Mouse (Mus musculus): ENCODE results near the gene Lcn11. TPM values are rescaled to one million over a fixed set of nuclear protein-coding genes. Genes with fewer than 3 reads are reported as not detected.

Gene Lcn11
- total and polyA plus RNA-seq, 3 experiments, result not detected

DNA sequence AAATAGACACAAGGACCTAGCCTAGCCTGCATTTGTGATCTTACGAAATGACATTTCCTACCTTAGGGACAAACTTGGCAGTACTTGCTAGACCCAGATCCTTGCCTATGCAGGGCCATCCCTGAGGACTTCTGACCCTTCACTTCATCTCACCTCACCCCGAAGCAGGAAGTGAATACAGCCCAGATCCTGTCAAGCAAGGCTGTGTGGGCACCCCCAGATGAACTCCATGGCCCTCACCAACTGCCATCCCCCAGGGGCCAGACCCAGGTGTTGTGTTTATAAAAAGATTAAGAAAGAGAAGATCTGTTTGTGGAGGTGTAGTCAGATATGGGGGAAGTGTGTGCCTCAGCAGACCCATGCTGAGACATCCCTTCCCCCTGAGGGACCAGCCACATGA lies 2.2 kb upstream of the Lcn11 start:
- Histone ChIP-seq H3K9ac (ENCODE audit: control insufficient read depth, low read depth, low read length, poor library complexity, severe bottlenecking) (no peak overlapping the region), H3K9me3 (replicated peaks; ENCODE audit: insufficient read depth, low read length) (no peaks in the 10 kb centered on the region), H3K4me3 (ENCODE audit: control insufficient read depth in 1 of 2, insufficient read depth in 1 of 2, low read depth in 2 of 2, low read length in 2 of 2) (no peak overlapping the region), H3K27me3 (ENCODE audit: control insufficient read depth in 1 of 2, insufficient read depth in 2 of 2, low read length in 2 of 2) (no peaks in the 10 kb centered on the region; a peak in 2 of 4 replicates), H3K79me2 (ENCODE audit: control insufficient read depth, insufficient read depth, low read length, poor library complexity) (no peaks in the 10 kb centered on the region), H3K27ac (ENCODE audit: control insufficient read depth, low read depth, low read length) (no peak overlapping the region), H3K36me3 (ENCODE audit: control insufficient read depth in 1 of 2, insufficient read depth in 2 of 2, low read length in 2 of 2) (no peaks in the 10 kb centered on the region), H3K4me1 (ENCODE audit: control insufficient read depth in 1 of 2, insufficient read depth in 2 of 2, low read length in 2 of 2) (0 out of 4 replicates have a peak, but pooled peaks cover 0 to 3% of the 10 kb centered on the region in 2 experiments)
- no peak for DNase-seq (ENCODE audit: low read depth, low spot score)
- TF ChIP-seq CTCF (IDR thresholded peaks at IDR 0.05 in 2 of 3, conservative IDR thresholded peaks at IDR 0.05 in 1 of 3; ENCODE audit: control insufficient read depth in 1 of 3, insufficient read depth in 1 of 3, low read depth in 2 of 3, low read length in 3 of 3, poor library complexity in 1 of 3, severe bottlenecking in 1 of 3) (no peak), BHLHE40 (IDR thresholded peaks at IDR 0.05; ENCODE audit: borderline replicate concordance, low read depth, low read length) (no peak), USF1 (IDR thresholded peaks at IDR 0.05; ENCODE audit: low read depth, low read length) (no peak), NELFE (IDR thresholded peaks at IDR 0.05; ENCODE audit: low read depth, low read length) (no peak), ZNF384 (IDR thresholded peaks at IDR 0.05; ENCODE audit: low read depth, low read length) (no peak), NRF1 (IDR thresholded peaks at IDR 0.05; ENCODE audit: insufficient read depth, low read depth, low read length, poor library complexity, severe bottlenecking) (no peak), MYB (IDR thresholded peaks at IDR 0.05; ENCODE audit: low read depth, low read length) (no peak), ZC3H11A (IDR thresholded peaks at IDR 0.05; ENCODE audit: low read depth, low read length) (no peak), MYC (IDR thresholded peaks at IDR 0.05; ENCODE audit: low read depth, low read length) (no peak), JUND (IDR thresholded peaks at IDR 0.05; ENCODE audit: low read depth, low read length) (no peak), ZMIZ1 (IDR thresholded peaks at IDR 0.05; ENCODE audit: low read depth, low read length) (no peak), ELF1 (IDR thresholded peaks at IDR 0.05; ENCODE audit: low read depth, low read length) (no peak)

GRCm38 (mm10) chr2:25775991-25776390 lies 826 bp upstream of the Lcn11 start:
- no peaks in the 10 kb centered on the region for H3K9me3 ChIP-seq (replicated peaks; ENCODE audit: insufficient read depth, low read length)
- H3K27ac ChIP-seq (ENCODE audit: control insufficient read depth, low read depth, low read length), result no peak overlapping the region
- H3K36me3 ChIP-seq (ENCODE audit: control insufficient read depth in 1 of 2, insufficient read depth in 2 of 2, low read length in 2 of 2), result no peaks in the 10 kb centered on the region
- H3K9ac ChIP-seq (ENCODE audit: control insufficient read depth, low read depth, low read length, poor library complexity, severe bottlenecking), result no peak overlapping the region
- DNase-seq (ENCODE audit: low read depth, low spot score), result no peak
- TF ChIP-seq RAD21 (IDR thresholded peaks at IDR 0.05; ENCODE audit: low read depth, low read length) (no peak), RCOR1 (IDR thresholded peaks at IDR 0.05; ENCODE audit: low read depth, low read length) (no peak), CHD1 (IDR thresholded peaks at IDR 0.05; ENCODE audit: low read depth, low read length) (no peak), KAT2A (conservative IDR thresholded peaks at IDR 0.05; ENCODE audit: low read depth, low read length) (no peak), EP300 (IDR thresholded peaks at IDR 0.05; ENCODE audit: low read depth in 1 of 2, low read length in 2 of 2) (no peak), NRF1 (IDR thresholded peaks at IDR 0.05; ENCODE audit: insufficient read depth, low read depth, low read length, poor library complexity, severe bottlenecking) (no peak), ZMIZ1 (IDR thresholded peaks at IDR 0.05; ENCODE audit: low read depth, low read length) (no peak), SIN3A (IDR thresholded peaks at IDR 0.05; ENCODE audit: low read length) (no peak), MXI1 (IDR thresholded peaks at IDR 0.05; ENCODE audit: low read depth, low read length) (no peak), MAZ (IDR thresholded peaks at IDR 0.05; ENCODE audit: low read depth, low read length) (no peak), GABPA (IDR thresholded peaks at IDR 0.05; ENCODE audit: low read depth, low read length) (no peak), MYC (IDR thresholded peaks at IDR 0.05; ENCODE audit: low read depth, low read length) (no peak), SMC3 (IDR thresholded peaks at IDR 0.05; ENCODE audit: low read depth, low read length) (no peak), ETS1 (IDR thresholded peaks at IDR 0.05; ENCODE audit: low read depth, low read length) (no peak), POLR2AphosphoS2 (IDR thresholded peaks at IDR 0.05; ENCODE audit: low read length) (no peak), TBP (IDR thresholded peaks at IDR 0.05; ENCODE audit: low read depth, low read length) (no peak), HCFC1 (IDR thresholded peaks at IDR 0.05; ENCODE audit: low read depth, low read length) (no peak), ZC3H11A (IDR thresholded peaks at IDR 0.05; ENCODE audit: low read depth, low read length) (no peak)
- no peaks in the 10 kb centered on the region; a peak in 1 of 4 replicates for H3K27me3 ChIP-seq (ENCODE audit: control insufficient read depth in 1 of 2, insufficient read depth in 2 of 2, low read length in 2 of 2)
- no peak overlapping the region for H3K4me3 ChIP-seq (ENCODE audit: control insufficient read depth in 1 of 2, insufficient read depth in 1 of 2, low read depth in 2 of 2, low read length in 2 of 2)
- H3K79me2 ChIP-seq (ENCODE audit: control insufficient read depth, insufficient read depth, low read length, poor library complexity), result no peaks in the 10 kb centered on the region
- H3K4me1 ChIP-seq (ENCODE audit: control insufficient read depth in 1 of 2, insufficient read depth in 2 of 2, low read length in 2 of 2), result 0 out of 4 replicates have a peak, but pooled peaks cover 0 to 3% of the 10 kb centered on the region in 2 experiments

Data from MEL (cell line).